Mouse (Mus musculus): ENCODE data around the gene Micall2. TPM values are rescaled to one million over a fixed set of nuclear protein-coding genes. Genes with fewer than 3 reads are reported as not detected.

Gene Micall2
- polyA plus RNA-seq, 1 experiment from 2014 or later, result 15.1 TPM

GRCm38 (mm10) chr5:139687646-139688045, 48.5 kb downstream of the Micall2 start:
- peaks cover 15% of the 10 kb centered on the region for H3K27me3 ChIP-seq
- no peak for TF ChIP-seq CTCF (IDR thresholded peaks at IDR 0.05)
- POLR2A ChIA-PET, result no interaction called here

DNA sequence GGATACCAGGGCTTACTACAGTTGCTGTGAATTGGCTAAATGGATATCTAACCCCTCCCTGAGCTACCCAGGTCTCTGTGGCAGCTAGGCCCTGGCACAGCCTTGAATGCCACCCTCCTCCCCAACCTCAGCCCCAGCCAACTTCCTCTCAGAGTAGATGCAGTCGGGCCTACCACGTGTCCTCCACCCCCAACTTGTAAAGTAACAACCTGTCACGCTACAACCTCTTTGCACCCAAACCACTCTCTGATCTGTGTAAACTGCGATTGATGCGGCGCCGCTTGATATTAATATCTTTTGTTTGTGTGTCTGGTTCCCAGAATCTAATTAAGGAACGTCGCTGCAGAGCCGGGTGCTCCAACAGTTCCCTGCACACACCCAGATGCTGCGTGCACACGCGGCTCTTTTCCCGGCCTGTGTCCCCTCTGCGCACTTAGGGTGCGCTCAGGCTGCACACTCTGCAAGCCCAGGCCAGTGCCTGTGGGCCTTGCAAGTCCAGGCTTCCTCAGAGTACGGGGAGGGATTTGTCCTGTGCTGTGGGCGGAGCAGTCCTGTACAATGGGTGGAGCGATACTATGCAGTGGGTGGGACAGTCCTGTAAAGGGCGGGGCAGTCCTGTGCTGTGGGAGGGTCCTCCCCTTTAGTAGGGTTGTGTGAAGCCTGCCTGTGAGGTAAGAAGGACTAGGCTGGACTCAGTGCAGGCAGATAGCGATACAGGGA, 49.4 kb downstream of the Micall2 start:
- TF ChIP-seq CTCF (IDR thresholded peaks at IDR 0.05), result no peak
- ChIA-PET CTCF (interaction anchor here (1.0 to 1.5 kb wide), 3 partner anchors 11 to 146 kb away, joined by 4 read pairs; no protein-coding TSS in a partner anchor), POLR2A (no interaction called here)
- ATAC-seq, result no peak
- in situ Hi-C loops (cut with MboI; ENCODE audit: low pct_unique_long_range_greater_than_20kb), result no loop called here
- peaks cover 17% of the 10 kb centered on the region for H3K27me3 ChIP-seq
- no peak for DNase-seq (ENCODE audit: low read depth, low spot score)

More at GRCm38 (mm10) chr5:139687646-139688045, 48.5 kb downstream of the Micall2 start:
- in situ Hi-C loops (cut with MboI; ENCODE audit: low pct_unique_long_range_greater_than_20kb), result no loop called here
- CTCF ChIA-PET, result interaction anchor here (0.6 to 1.5 kb wide), 5 partner anchors 9 to 147 kb away, joined by 3 to 4 read pairs (median 4); no protein-coding TSS in a partner anchor
- ATAC-seq, result no peak
- no peak for DNase-seq (ENCODE audit: low read depth, low spot score)

DNA sequence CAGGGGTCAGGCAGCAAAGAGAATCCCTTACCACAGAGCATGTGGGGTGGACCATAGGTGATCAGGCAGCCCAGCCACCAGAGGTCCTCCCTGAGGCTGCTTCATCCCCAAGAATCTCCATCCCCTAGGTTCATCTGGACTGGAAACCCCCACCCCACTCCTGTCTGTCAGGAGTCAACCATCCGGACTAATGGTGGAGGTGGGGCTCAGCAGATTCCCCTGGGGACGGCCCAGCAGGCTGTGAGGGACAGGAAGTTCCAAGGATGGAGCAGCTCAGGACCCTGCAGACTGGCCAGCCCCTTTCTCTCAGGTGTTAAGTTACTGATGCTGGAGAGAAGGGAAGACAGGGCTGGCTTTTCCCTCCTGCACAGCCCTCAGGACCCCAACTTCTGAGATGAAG, 52.9 kb downstream of the Micall2 start:
- ATAC-seq, result no peak
- H3K27me3 ChIP-seq, result peaks cover 27% of the 10 kb centered on the region
- CTCF ChIA-PET, result interaction anchor here (1.0 kb wide), 1 partner anchor 13 kb away, joined by 3 read pairs; no protein-coding TSS in a partner anchor
- in situ Hi-C loops (cut with MboI; ENCODE audit: low pct_unique_long_range_greater_than_20kb), result no loop called here
- no peak for DNase-seq (ENCODE audit: low read depth, low spot score)
- POLR2A ChIA-PET, result no interaction called here
- no peak for TF ChIP-seq CTCF (IDR thresholded peaks at IDR 0.05)

GRCm38 (mm10) chr5:139682631-139682977, 53.5 kb downstream of the Micall2 start:
- in situ Hi-C loops (cut with MboI; ENCODE audit: low pct_unique_long_range_greater_than_20kb), result no loop called here
- CTCF ChIA-PET, result no interaction called here

GRCm38 (mm10) chr5:139681832-139682630, 54.1 kb downstream of the Micall2 start:
- no peak for TF ChIP-seq CTCF (IDR thresholded peaks at IDR 0.05)
- POLR2A ChIA-PET, result no interaction called here
- in situ Hi-C loops (cut with MboI; ENCODE audit: low pct_unique_long_range_greater_than_20kb), result no loop called here
- H3K27me3 ChIP-seq, result peaks cover 31% of the 10 kb centered on the region
- CTCF ChIA-PET, result interaction anchor here (1.2 kb wide), 1 partner anchor 9 kb away, joined by 3 read pairs; no protein-coding TSS in a partner anchor
- ATAC-seq, result no peak
- DNase-seq (ENCODE audit: low read depth, low spot score), result no peak

More at GRCm38 (mm10) chr5:139682631-139682977, 53.5 kb downstream of the Micall2 start:
- peaks cover 28% of the 10 kb centered on the region for H3K27me3 ChIP-seq
- ATAC-seq, result no peak
- DNase-seq (ENCODE audit: low read depth, low spot score), result no peak
- POLR2A ChIA-PET, result no interaction called here
- TF ChIP-seq CTCF (IDR thresholded peaks at IDR 0.05), result no peak

DNA sequence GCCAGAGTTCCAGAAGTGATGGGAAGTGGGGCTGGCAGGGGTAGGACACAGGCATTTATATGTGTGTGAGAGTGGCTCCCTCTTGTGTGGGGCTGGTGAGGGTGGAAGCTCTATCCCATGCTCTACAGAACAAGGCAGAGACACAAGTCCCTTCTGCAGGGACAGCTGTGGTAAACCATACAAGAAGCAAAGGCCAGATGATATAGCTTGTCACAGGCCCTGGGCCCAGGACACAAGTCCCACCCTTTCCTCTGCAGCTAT, 60.5 kb downstream of the Micall2 start:
- TF ChIP-seq CTCF (IDR thresholded peaks at IDR 0.05), result no peak
- ChIA-PET CTCF (interaction anchor here (1.0 to 1.3 kb wide), 2 partner anchors 12 to 79 kb away, joined by 3 to 4 read pairs; no protein-coding TSS in a partner anchor), POLR2A (interaction anchor here (0.6 kb wide), 1 partner anchor 81 kb away, joined by 3 read pairs; no protein-coding TSS in a partner anchor)
- in situ Hi-C loops (cut with MboI; ENCODE audit: low pct_unique_long_range_greater_than_20kb), result no loop called here
- DNase-seq (ENCODE audit: low read depth, low spot score) (no peak), ATAC-seq (no peak)
- H3K27me3 ChIP-seq, result peaks cover 35% of the 10 kb centered on the region

- peaks cover 35% of the 10 kb centered on the region for H3K27me3 ChIP-seq
- ChIA-PET POLR2A (no interaction called here), CTCF (interaction anchor here (1.3 to 1.6 kb wide), 2 partner anchors 75 to 79 kb away, joined by 3 to 4 read pairs; no protein-coding TSS in a partner anchor)
- no peak for DNase-seq (ENCODE audit: low read depth, low spot score)
- no peak for TF ChIP-seq CTCF (IDR thresholded peaks at IDR 0.05)
- ATAC-seq, result no peak
- in situ Hi-C loops (cut with MboI; ENCODE audit: low pct_unique_long_range_greater_than_20kb), result loop anchor here (25.0 kb wide), 1 partner anchor 313 kb away; the partner anchor contains the start of genes Cox19 and Cyp2w1
These were observed 61.0 kb downstream of the Micall2 start for GRCm38 (mm10) chr5:139674940-139675706.

DNA sequence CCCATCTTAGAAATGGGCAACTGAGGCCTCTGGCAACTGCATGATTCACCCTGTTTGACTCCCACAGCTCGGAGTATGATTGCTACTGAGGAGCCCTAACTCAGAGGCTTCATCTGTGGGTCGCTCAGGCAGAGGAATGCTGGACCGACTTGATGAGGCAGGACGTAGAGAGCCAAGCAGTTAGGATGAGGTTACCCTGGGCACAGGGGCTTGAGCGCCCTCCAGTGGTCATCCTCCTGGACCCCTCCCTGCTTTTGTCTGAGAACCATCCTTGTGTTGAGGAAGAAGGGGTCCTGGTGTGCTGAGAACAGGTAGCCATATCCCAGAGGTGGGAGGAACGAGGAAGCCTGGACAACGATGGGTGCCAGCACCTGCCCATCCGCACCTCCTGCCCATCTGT, 66.8 kb downstream of the Micall2 start:
- H3K27me3 ChIP-seq, result peaks cover 19% of the 10 kb centered on the region
- in situ Hi-C loops (cut with MboI; ENCODE audit: low pct_unique_long_range_greater_than_20kb), result loop anchor here (5.0 to 25.0 kb wide), 2 partner anchors 132 to 307 kb away; partner anchors contain the start of genes Cox19 and Cyp2w1
- POLR2A ChIA-PET, result no interaction called here
- ATAC-seq, result no peak
- no peak for DNase-seq (ENCODE audit: low read depth, low spot score)
- CTCF ChIA-PET, result interaction anchor here (1.5 kb wide), 1 partner anchor 134 kb away, joined by 3 read pairs; no protein-coding TSS in a partner anchor
- TF ChIP-seq CTCF (IDR thresholded peaks at IDR 0.05), result no peak

DNA sequence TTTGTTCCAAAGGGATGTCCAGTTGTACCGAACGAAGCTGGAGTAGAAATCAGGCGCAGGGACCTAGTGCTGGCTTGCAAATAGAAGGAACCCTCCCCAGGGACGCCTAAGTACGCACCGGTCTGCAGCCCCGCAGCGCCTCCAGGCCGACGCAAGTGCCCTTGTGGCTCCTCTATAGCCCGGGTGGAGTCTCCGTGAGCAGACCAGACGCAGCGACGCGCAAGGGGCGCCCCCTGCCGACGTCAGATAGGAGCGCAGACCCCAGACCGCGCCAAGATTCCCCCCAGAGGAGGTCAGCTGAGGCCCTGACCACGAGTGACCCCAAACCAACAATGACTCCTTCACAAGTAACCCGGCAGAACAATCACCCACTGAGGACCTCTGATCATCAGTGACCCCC, 67.6 kb downstream of the Micall2 start:
- no peak for DNase-seq (ENCODE audit: low read depth, low spot score)
- ATAC-seq, result peak; percentile 34
- CTCF ChIA-PET, result interaction anchor here (0.8 to 1.5 kb wide), 3 partner anchors 10 to 133 kb away, joined by 3 read pairs; no protein-coding TSS in a partner anchor
- H3K27me3 ChIP-seq, result peaks cover 17% of the 10 kb centered on the region
- peak; percentile 99 for TF ChIP-seq CTCF (IDR thresholded peaks at IDR 0.05)
- POLR2A ChIA-PET, result no interaction called here
- in situ Hi-C loops (cut with MboI; ENCODE audit: low pct_unique_long_range_greater_than_20kb), result loop anchor here (5.0 to 25.0 kb wide), 2 partner anchors 131 to 306 kb away; partner anchors contain the start of genes Cox19 and Cyp2w1

- H3K27me3 ChIP-seq, result peaks cover 4% of the 10 kb centered on the region
- DNase-seq (ENCODE audit: low read depth, low spot score) (no peak), ATAC-seq (no peak)
- in situ Hi-C loops (cut with MboI; ENCODE audit: low pct_unique_long_range_greater_than_20kb), result loop anchor here (5.0 to 25.0 kb wide), 2 partner anchors 129 to 304 kb away; partner anchors contain the start of genes Cox19 and Cyp2w1
- TF ChIP-seq CTCF (IDR thresholded peaks at IDR 0.05), result no peak
- POLR2A ChIA-PET, result no interaction called here
- CTCF ChIA-PET, result interaction anchor here (1.0 kb wide), 1 partner anchor 8 kb away, joined by 4 read pairs; no protein-coding TSS in a partner anchor
These were observed 69.6 kb downstream of the Micall2 start for GRCm38 (mm10) chr5:139666496-139666895.
